Mouse (Mus musculus) forebrain, embryonic 12.5 days (tissue): Measurements from ENCODE around the gene Dnmt3a. TPM values are rescaled to one million over a fixed set of nuclear protein-coding genes. Genes with fewer than 3 reads are reported as not detected.

ENCODE experiments used
- ATAC-seq: fragments of 200-750 bp; cut with Nextera tagmentation; 2 replicates; pipeline ENCODE4 v1.8.0; 2017; ENCODE audit warnings: moderate TSS enrichment; ENCODE audit not compliant: low FRiP score
- H3K27ac ChIP-seq: fragments of 300-500 bp; sonication (generic); 2 replicates; pipeline ENCODE4 v1.5.1; 2016; ENCODE audit warnings: mild to moderate bottlenecking
- H3K27me3 ChIP-seq: fragments of 300-500 bp; sonication (generic); 2 replicates; pipeline ENCODE4 v1.6.1; 2016; ENCODE audit warnings: mild to moderate bottlenecking
- H3K36me3 ChIP-seq: fragments of 300-500 bp; sonication (generic); replicated peaks from 2 replicates; pipeline ENCODE4 v1.6.1; 2016; ENCODE audit warnings: mild to moderate bottlenecking
- H3K4me1 ChIP-seq: fragments of 300-500 bp; sonication (generic); 2 replicates; pipeline ENCODE4 v1.6.1; 2016
- H3K4me2 ChIP-seq: fragments of 300-500 bp; sonication (generic); 2 replicates; pipeline ENCODE4 v1.6.1; 2016; ENCODE audit warnings: mild to moderate bottlenecking, moderate library complexity
- H3K4me3 ChIP-seq: fragments of 300-500 bp; sonication (generic); replicated peaks from 2 replicates; pipeline ENCODE4 v1.5.1; 2016; ENCODE audit warnings: mild to moderate bottlenecking
- H3K9ac ChIP-seq: fragments of 300-500 bp; sonication (generic); 2 replicates; pipeline ENCODE4 v1.6.1; 2016; ENCODE audit warnings: mild to moderate bottlenecking
- H3K9me3 ChIP-seq: fragments of 300-500 bp; sonication (generic); 2 replicates; pipeline ENCODE4 v1.6.1; 2016
- WGBS: fragments of 180-500 bp; shearing (Covaris S2); methylation state at CpG from one replicate; pipeline ENCODE4 v1.1.7; 2016; 5-methylcytosine and 5-hydroxymethylcytosine counted together
- polyA plus RNA-seq: library from polyadenylated mRNA; unstranded; fragments of >200 nt; fragmentation: Nextera tagmentation; extraction: Ambion mirVana; gene quantifications from 2 replicates; pipeline ENCODE4 v1.2.1, GENCODE M21; 2016

The Dnmt3a gene
- polyA plus RNA-seq, 1 experiment from 2014 or later: 146 TPM

DNA sequence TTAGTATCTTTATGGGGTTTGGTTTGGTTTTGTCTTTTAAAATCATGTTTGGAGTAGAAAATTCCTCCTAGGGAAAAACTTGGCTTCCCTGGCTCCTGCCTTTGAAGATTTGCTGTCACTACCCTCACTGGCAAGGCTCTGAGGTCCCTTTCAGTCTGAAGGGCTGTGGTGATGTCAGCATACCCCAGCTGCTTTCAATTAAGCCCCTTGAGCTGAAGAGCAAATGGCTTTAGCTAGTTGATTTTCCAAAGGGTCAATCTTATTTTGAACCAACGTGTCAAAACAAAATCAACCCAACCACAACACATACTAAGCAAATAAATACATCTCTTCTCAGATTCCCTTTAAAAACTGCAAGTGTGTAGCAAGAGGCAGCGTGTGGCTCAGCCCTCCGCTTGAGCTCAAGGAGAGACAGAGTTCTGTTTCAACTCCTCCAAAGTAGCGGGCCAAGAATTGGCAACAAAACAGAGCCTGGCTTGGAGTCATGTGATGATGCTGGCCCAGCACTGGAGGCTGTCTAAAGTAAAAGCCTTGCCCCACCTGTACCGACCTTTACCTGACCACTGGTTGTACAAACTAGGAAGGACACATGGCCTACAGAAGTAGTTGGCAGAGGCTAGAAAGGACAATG is 17.3 kb upstream of the Dnmt3a start:
- Histone ChIP-seq H3K4me1 (peaks cover 30% of the 10 kb centered on the region), H3K36me3 (no peaks in the 10 kb centered on the region), H3K9ac (no peak overlapping the region), H3K4me3 (no peak overlapping the region), H3K4me2 (no peak overlapping the region), H3K27me3 (peaks cover 49% of the 10 kb centered on the region), H3K27ac (no peak overlapping the region), H3K9me3 (no peaks in the 10 kb centered on the region)
- WGBS: 44% methylated on average over 5 of the region's 5 CpGs
- ATAC-seq: no peak

DNA sequence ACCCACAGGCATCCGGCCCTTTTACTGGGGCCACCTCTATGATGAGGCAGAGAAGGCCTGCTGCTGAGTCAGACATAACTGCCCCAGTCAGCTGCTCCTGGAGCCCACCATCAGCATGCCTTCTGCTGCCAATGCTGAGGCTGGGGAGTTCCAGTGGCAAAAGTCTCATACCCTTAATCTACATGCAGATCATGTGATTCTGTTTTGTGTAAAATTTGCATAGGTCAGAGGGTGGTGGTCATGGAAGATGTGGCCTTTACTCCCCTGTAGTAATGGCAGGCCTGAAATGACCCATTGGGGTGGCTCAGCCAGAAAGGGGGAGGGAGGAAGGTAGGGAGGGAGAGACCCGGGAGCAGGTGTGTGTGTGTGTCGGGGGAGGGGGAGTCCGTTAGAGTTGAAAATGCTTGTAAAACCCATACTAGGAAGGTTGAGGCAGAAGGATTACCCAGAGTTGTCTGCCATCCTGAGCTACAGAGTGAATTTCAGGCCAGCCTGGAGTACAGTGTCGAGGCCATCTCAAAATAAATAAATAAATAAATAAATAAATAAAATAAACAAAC is 16.1 kb upstream of the Dnmt3a start:
- Histone ChIP-seq H3K4me3 (no peak overlapping the region), H3K9ac (no peak overlapping the region), H3K27me3 (peaks cover 53% of the 10 kb centered on the region), H3K9me3 (no peaks in the 10 kb centered on the region), H3K4me1 (peaks cover 20% of the 10 kb centered on the region), H3K36me3 (no peaks in the 10 kb centered on the region), H3K27ac (no peak overlapping the region), H3K4me2 (no peak overlapping the region)
- no peak for ATAC-seq
- WGBS: 61% methylated on average over 5 of the region's 5 CpGs

DNA sequence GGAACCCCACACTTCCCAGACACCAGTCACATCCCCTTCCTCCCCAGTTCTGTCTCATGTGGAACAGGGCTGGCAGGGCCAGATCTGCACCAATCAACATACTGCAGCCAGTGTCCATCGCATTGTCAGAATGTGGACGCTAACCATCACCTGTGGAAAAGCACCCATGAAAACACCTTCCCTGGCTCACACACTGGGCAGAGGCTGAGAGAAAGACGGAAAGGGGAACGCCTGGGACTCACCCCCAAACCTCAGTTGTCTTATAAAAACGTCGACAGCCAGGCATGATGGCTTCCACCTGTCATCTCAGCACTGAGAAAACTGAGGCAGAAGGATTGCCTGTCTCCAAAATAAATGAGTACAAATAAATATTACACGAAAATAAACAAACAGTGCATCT is 14.6 kb upstream of the Dnmt3a start:
- no peak overlapping the region for H3K9ac ChIP-seq
- no peaks in the 10 kb centered on the region for H3K36me3 ChIP-seq
- no peaks in the 10 kb centered on the region for H3K9me3 ChIP-seq
- no peak overlapping the region for H3K4me3 ChIP-seq
- no peak overlapping the region for H3K27ac ChIP-seq
- peaks cover 20% of the 10 kb centered on the region for H3K4me1 ChIP-seq
- ATAC-seq: no peak
- peaks cover 46% of the 10 kb centered on the region for H3K27me3 ChIP-seq
- H3K4me2 ChIP-seq: peak overlapping the region; percentile 51
- 64% methylated on average over 7 of the region's 7 CpGs for WGBS

DNA sequence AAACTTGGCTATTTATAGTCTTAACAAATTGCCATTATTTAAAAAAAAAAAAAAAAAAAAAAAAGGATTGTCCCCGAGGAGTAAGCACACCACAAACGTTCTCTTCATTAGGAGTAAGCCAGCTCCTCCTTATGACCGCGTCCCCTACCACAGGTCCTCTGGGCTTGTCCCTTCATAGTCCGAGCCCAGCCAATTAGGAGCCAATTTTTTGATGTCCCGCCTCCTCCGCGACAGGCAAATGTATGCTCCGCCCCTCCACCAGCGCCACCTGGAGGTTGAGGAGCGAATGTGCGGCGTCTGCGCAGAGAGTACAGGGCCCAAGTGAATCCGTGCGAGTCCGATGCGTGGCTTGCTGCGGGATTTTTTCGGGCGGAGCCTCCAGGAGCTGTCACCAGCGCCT is 14.1 kb upstream of the Dnmt3a start:
- Histone ChIP-seq H3K9ac (0 out of 2 replicates have a peak overlapping the region, but pooled peaks have one; percentile 40), H3K4me1 (peaks cover 20% of the 10 kb centered on the region), H3K27ac (no peak overlapping the region), H3K27me3 (peaks cover 41% of the 10 kb centered on the region), H3K4me3 (peak overlapping the region; percentile 34), H3K36me3 (no peaks in the 10 kb centered on the region), H3K4me2 (peak overlapping the region; percentile 51), H3K9me3 (no peaks in the 10 kb centered on the region)
- under 1% methylated on average over 22 of the region's 22 CpGs for WGBS
- peak; percentile 94 for ATAC-seq

DNA sequence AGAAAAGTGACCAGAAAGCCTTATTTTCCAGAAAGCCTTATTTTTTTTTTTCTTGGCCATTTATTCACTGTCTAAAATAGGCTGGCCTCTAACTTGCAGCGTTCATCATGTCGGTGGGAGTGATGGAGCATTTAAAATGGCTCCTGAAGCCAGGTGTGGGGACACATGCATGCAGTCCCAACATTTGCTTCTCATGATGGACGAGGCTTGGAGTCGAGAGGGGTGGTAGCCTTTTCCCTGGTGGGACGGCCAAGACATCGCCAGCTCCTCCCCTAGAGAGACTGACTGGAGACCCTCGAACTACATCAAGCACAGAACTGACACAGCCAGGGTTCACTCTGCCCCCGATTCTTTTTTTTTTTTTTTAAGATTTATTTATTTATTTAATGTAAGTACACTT is 13.6 kb upstream of the Dnmt3a start:
- Histone ChIP-seq H3K36me3 (no peaks in the 10 kb centered on the region), H3K27ac (no peak overlapping the region), H3K4me1 (peaks cover 15% of the 10 kb centered on the region; the same call in 1 of the 2 replicates), H3K9me3 (no peaks in the 10 kb centered on the region), H3K9ac (0 out of 2 replicates have a peak overlapping the region, but pooled peaks have one; percentile 40), H3K27me3 (peaks cover 36% of the 10 kb centered on the region), H3K4me2 (peak overlapping the region; percentile 51), H3K4me3 (peak overlapping the region; percentile 34)
- WGBS: 19% methylated on average over 8 of the region's 8 CpGs
- 0 out of 2 replicates have a peak, but pooled peaks have one; percentile 15 for ATAC-seq

DNA sequence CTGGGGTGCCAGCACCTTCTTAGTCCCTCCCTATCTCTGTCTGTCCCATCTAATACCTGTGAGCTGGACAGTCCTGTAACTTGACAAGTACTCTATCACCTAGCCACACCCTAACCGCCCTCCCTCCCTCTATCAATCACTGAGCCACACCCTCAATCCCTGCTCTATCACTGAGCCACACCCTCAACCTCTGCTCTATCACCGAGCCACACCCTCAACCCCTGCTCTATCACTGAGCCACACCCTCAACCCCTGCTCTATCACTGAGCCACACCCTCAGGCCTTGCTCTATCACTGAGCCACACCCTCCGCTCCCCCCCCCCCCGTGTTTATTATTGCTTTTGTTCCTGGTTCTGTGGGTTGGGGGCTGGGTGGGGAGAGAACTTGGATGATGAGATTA is 10.2 kb upstream of the Dnmt3a start:
- WGBS: 30% methylated on average over 3 of the region's 4 CpGs
- Histone ChIP-seq H3K9me3 (no peaks in the 10 kb centered on the region), H3K4me2 (no peak overlapping the region), H3K27ac (no peak overlapping the region), H3K9ac (no peak overlapping the region), H3K27me3 (peaks cover 29% of the 10 kb centered on the region), H3K36me3 (no peaks in the 10 kb centered on the region), H3K4me1 (no peaks in the 10 kb centered on the region), H3K4me3 (no peak overlapping the region)
- no peak for ATAC-seq

DNA sequence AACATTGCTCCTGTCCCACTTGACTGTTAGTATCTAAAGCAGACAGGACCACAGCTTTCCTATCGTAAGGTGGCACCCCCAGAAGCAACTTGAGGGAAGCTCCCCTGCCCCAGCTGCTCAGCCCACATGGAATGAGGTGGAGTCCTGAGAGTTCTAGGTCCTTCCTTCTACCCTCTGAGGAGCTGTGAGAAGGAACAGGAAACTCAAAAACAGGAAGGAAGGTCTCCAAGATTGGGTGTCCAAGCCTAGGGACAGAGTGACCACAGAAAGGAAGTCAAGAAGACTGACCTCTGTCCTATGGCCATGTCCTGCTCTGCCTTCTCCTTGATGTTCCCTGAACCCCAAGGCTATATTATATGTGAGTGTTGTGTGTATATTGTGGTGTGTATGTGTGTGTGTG is 6.3 kb upstream of the Dnmt3a start:
- no peak overlapping the region for H3K4me2 ChIP-seq
- no peak overlapping the region for H3K27ac ChIP-seq
- ATAC-seq: no peak
- WGBS: 84% methylated on average over 1 of the region's 1 CpGs
- no peak overlapping the region for H3K4me3 ChIP-seq
- H3K9ac ChIP-seq: no peak overlapping the region
- H3K27me3 ChIP-seq: peaks cover 15% of the 10 kb centered on the region
- H3K36me3 ChIP-seq: no peaks in the 10 kb centered on the region
- H3K4me1 ChIP-seq: no peaks in the 10 kb centered on the region
- H3K9me3 ChIP-seq: no peaks in the 10 kb centered on the region

DNA sequence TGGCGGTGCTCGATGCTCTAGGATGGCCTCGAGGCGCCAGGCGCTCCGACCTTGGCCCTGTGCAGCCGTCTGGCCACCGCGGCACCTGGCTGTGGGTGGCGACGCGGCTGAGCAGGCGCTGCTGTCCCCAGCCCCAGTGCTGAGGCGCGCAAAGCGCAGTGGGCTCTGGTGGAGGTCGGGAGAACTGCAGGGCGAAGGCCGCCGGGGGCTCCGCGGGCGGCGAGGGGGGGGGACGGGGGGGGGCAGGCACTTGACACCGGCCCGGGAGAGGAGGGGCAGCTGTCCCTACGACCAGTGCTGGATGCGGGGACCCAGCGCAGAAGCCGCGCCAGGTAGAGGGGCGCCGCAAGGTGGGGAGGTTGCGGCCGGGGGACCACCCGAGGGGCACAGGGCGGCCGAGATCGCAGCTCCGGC is 471 bp downstream of the Dnmt3a start:
- under 1% methylated on average over 31 of the region's 41 CpGs for WGBS
- no peaks in the 10 kb centered on the region; the same call in 1 of the 2 replicates for H3K36me3 ChIP-seq
- H3K4me1 ChIP-seq: peaks cover 35% of the 10 kb centered on the region

DNA sequence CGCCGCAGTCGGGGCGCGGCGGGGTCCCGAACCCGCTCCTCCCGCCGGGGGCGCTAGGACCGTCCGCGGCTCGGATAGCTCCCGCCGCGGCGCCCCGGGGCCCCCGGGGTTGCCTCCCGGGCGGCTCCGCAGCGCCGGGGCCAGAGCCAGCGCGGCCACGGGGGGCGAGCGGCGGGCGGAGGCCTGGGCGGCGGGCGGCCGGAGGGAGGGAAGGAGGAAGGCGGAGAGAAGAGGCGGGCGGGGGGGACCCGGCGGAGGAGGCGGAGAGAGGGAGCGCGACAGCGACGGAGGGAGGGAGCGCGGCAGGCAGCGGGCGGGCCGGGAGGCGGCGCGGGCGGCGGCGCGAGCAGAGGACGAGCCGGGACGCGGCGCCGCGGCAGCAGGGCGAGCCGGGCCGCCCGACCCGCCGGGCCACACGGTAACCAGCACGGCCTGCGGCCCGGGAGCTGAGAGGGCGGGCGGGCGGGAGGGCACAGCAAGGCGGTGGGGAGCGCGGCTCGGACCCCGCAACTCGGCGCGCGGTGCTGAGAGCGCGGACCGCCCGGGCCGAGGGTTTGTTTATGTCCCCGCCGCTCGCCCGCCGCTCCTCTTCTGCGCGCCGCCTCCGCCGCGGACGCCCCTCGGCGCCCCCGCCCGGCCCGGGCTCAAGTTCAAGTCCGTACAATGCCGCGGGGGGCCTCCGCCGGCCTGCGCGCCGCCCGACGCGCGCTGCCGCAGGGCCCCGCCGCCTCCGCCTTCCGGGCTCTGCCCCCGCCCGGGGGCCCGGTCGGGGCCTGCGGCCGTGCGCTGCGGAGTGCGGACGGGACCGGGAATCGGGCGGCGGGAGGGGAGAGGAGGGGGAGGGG is 1.1 kb downstream of the Dnmt3a start:
- no peaks in the 10 kb centered on the region; the same call in 1 of the 2 replicates for H3K36me3 ChIP-seq
- H3K27ac ChIP-seq: peak overlapping the region; percentile 88
- H3K27me3 ChIP-seq: peaks cover 31% of the 10 kb centered on the region
- peak overlapping the region; percentile 89 for H3K4me3 ChIP-seq
- 0% methylated on average over 35 of the region's 141 CpGs for WGBS
- peak overlapping the region; percentile 92 for H3K9ac ChIP-seq
- peak; percentile 56 for ATAC-seq
- H3K4me2 ChIP-seq: peak overlapping the region; percentile 80
- H3K9me3 ChIP-seq: no peaks in the 10 kb centered on the region
- peaks cover 41% of the 10 kb centered on the region for H3K4me1 ChIP-seq

More for the DNA sequence above, 471 bp downstream of the Dnmt3a start:
- peak overlapping the region; percentile 92 for H3K9ac ChIP-seq
- H3K27me3 ChIP-seq: peaks cover 31% of the 10 kb centered on the region
- peak; percentile 85 for ATAC-seq
- peak overlapping the region; percentile 88 for H3K27ac ChIP-seq
- peak overlapping the region; percentile 89 for H3K4me3 ChIP-seq
- no peaks in the 10 kb centered on the region for H3K9me3 ChIP-seq
- H3K4me2 ChIP-seq: peak overlapping the region; percentile 80

DNA sequence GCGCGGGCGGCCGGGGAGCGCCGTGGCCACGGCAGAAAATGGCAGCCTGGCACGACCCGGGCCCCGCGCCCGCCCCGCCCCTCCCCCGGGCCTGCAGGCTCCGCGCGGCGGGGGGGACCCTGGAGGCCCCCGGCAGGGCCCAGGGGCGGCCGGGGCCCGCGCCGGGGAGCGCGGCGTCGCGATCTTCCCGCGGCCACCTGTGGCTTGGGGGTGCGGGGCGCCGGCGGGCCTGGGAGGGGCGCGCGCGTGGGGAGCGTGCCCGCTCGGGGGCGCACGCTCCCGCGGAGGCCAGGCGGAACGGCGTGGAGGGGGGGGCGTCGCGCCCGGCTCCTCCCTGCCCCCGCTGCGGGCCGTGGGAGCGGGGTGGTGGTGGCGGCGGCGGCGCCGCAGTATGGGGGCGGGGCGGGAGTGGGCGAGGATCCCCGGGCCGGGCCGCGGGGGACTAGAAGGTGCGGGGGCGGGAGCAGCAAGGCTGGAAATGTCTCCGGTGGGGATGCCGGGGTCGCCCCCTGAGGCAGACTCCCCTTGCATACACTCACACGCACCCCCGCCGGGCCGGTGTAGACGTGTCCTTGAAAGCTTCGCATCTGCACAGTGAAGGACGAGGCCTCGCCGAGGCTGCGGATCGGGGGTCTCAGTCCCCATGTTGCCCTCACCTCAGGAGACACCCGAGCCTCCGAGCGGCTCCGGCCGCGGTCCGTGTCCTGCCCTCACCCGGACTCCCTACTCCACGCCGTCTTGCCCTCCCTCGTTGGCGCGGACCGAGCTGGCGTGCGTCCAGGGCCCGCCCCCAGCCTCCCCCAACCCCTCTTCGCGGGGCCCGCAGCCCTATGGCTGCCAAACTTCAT is 2.0 kb downstream of the Dnmt3a start:
- Histone ChIP-seq H3K4me2 (peak overlapping the region; percentile 80), H3K4me1 (peaks cover 45% of the 10 kb centered on the region), H3K27me3 (peaks cover 31% of the 10 kb centered on the region), H3K27ac (peak overlapping the region; percentile 88), H3K4me3 (peak overlapping the region; percentile 89), H3K9ac (peak overlapping the region; percentile 92), H3K9me3 (no peaks in the 10 kb centered on the region), H3K36me3 (no peaks in the 10 kb centered on the region; the same call in 1 of the 2 replicates)
- peak; percentile 54 for ATAC-seq
- under 1% methylated on average over 53 of the region's 105 CpGs for WGBS

DNA sequence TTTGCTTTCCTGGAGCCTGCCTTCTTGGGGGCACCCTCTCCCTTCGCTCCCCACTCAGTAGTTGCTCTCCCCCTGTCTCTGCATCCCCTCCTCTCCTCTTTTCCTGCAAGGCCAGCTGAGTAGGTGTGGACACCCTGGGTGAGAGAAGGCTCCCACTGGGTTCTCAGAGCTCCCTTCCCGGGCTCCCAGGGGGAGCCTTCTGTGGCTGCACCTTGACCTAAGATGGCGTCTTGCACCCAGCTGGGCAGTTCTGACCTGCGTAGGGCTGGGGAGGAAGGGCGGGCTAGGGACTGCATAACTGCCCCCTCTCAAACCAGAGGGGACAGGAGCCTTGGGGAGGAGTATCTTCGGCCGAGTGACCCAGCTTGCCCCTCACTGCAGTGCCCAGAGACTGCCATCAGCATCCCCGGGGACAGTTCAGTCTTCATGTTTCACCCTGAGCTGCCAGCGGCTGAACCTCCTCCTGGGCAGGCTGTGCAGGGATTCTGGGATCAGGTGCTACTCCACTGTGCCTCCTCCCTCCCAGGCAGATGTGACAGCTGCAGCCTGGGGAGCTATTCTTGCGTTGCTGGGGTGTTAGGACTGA is 2.7 kb downstream of the Dnmt3a start:
- no peaks in the 10 kb centered on the region for H3K9me3 ChIP-seq
- H3K4me1 ChIP-seq: peaks cover 45% of the 10 kb centered on the region
- H3K4me2 ChIP-seq: peak overlapping the region; percentile 80
- 5% methylated on average over 10 of the region's 10 CpGs for whole genome bisulfite sequencing
- peak overlapping the region; percentile 92 for H3K9ac ChIP-seq
- peak overlapping the region; percentile 88 for H3K27ac ChIP-seq
- H3K4me3 ChIP-seq: peak overlapping the region; percentile 89
- peaks cover 31% of the 10 kb centered on the region for H3K27me3 ChIP-seq
- ATAC-seq: no peak; the same call in 1 of the 2 replicates
- H3K36me3 ChIP-seq: no peaks in the 10 kb centered on the region; the same call in 1 of the 2 replicates
